Mouse (Mus musculus) intestine, embryonic 15.5 days (tissue): ENCODE data around the gene Mpzl1. TPM values are rescaled to one million over a fixed set of nuclear protein-coding genes. Genes with fewer than 3 reads are reported as not detected.

ENCODE experiments used
- ATAC-seq: fragments of 200-750 bp; cut with Nextera tagmentation; 2 replicates; pipeline ENCODE4 v1.8.0; 2017; ENCODE audit warnings: moderate TSS enrichment, moderate library complexity
- H3K27ac ChIP-seq: fragments of 300-500 bp; sonication (generic); 2 replicates; pipeline ENCODE4 v1.5.1; 2015; ENCODE audit warnings: mild to moderate bottlenecking, inconsistent platforms
- H3K27me3 ChIP-seq: fragments of 300-500 bp; sonication (generic); replicated peaks from 2 replicates; pipeline ENCODE4 v1.6.1; 2015; ENCODE audit warnings: inconsistent platforms
- H3K36me3 ChIP-seq: fragments of 300-500 bp; sonication (generic); 2 replicates; pipeline ENCODE4 v1.6.1; 2015; ENCODE audit warnings: inconsistent platforms
- H3K4me1 ChIP-seq: fragments of 300-500 bp; sonication (generic); replicated peaks from 2 replicates; pipeline ENCODE4 v1.6.1; 2015; ENCODE audit warnings: inconsistent platforms
- H3K4me2 ChIP-seq: fragments of 300-500 bp; sonication (generic); replicated peaks from 2 replicates; pipeline ENCODE4 v1.6.1; 2015; ENCODE audit warnings: mild to moderate bottlenecking, inconsistent platforms
- H3K4me3 ChIP-seq: fragments of 300-500 bp; sonication (generic); replicated peaks from 2 replicates; pipeline ENCODE4 v1.5.1; 2015; ENCODE audit warnings: inconsistent platforms
- H3K9ac ChIP-seq: fragments of 300-500 bp; sonication (generic); 2 replicates; pipeline ENCODE4 v1.6.1; 2015; ENCODE audit warnings: inconsistent platforms
- H3K9me3 ChIP-seq: fragments of 300-500 bp; sonication (generic); 2 replicates; pipeline ENCODE4 v1.6.1; 2016; ENCODE audit warnings: inconsistent platforms
- WGBS: fragments of 180-500 bp; shearing (Covaris S2); methylation state at CpG from one replicate; pipeline ENCODE4 v1.1.7; 2015; 5-methylcytosine and 5-hydroxymethylcytosine counted together
- polyA plus RNA-seq: library from polyadenylated mRNA; unstranded; fragments of >200 nt; fragmentation: Nextera tagmentation; extraction: Ambion mirVana; gene quantifications from 2 replicates; pipeline ENCODE4 v1.2.1, GENCODE M21; 2015

Gene Mpzl1
- polyA plus RNA-seq, 1 experiment from 2014 or later = 129 TPM

DNA sequence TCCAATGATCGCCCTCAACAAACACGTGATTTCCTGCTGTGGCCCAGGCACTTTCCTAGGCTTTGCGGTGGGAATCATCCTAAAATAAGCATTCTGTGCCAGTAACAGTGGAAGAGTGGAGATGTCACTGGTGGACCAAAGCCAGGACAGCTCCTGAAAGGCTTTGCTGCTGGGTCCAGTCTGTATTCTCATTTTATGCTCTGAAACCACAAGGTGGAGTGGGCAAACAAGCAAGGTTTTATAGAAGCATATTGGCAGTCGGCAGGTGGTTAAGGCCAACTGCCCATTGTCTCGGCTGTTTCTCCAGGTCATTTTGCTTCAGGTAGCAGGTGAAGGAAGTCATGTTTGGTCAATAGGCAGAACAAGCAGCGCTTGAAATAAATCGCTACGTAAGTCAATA lies 3.2 kb downstream of the Mpzl1 start:
- Histone ChIP-seq H3K36me3 (no peaks in the 10 kb centered on the region), H3K9me3 (no peaks in the 10 kb centered on the region), H3K27me3 (no peaks in the 10 kb centered on the region), H3K4me1 (peaks cover 36% of the 10 kb centered on the region), H3K27ac (peak overlapping the region; percentile 36; the same call in 1 of the 2 replicates), H3K4me3 (no peak overlapping the region), H3K9ac (no peak overlapping the region), H3K4me2 (peak overlapping the region; percentile 5; the same call in 1 of the 2 replicates)
- WGBS = 65% methylated on average over 8 of the region's 8 CpGs
- ATAC-seq = no peak

DNA sequence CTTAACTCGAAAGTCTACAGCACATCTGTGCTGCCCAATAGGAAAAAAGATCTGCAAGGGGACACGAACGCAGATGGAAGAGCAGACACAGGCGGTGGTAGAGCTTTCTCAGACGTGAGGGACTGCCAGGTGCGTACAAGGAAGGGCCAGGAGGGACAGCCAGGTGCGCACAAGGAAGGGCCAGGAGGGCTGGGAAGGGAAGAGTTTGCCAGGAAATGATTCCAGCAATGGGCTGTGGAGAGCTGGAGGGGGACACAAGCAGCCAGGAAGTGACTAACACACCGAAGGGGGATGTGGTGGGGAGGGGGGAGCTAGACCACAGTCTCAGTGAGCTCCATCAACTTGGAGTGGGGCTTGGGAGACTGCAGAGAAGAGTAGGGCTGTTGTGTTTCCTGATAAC lies 4.4 kb downstream of the Mpzl1 start:
- 0 out of 2 replicates have a peak, but pooled peaks have one; percentile 9 for ATAC-seq
- Histone ChIP-seq H3K36me3 (no peaks in the 10 kb centered on the region), H3K9ac (0 out of 2 replicates have a peak overlapping the region, but pooled peaks have one; percentile 13), H3K9me3 (no peaks in the 10 kb centered on the region), H3K27me3 (no peaks in the 10 kb centered on the region), H3K4me2 (peak overlapping the region; percentile 31), H3K4me1 (peaks cover 27% of the 10 kb centered on the region), H3K27ac (peak overlapping the region; percentile 77), H3K4me3 (no peak overlapping the region; the same call in 1 of the 2 replicates)
- WGBS = 21% methylated on average over 8 of the region's 8 CpGs

DNA sequence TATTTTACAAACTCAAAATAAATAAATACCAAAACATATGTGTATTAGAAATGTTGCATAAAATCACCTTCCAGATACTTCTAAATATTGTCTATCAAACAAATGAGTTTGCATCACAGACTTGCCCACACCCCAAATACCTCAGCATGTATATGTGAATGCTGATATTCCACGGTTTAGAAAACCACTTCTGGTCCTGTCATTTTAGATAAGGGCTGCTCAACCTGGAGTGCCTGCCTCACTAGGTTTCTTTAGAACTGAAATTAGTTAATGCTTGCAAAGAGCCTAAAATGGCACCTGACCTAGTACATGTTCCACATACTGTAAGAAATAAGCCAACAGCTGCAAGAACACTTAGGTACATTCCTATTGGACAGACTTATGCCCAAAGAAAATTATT lies 5.7 kb downstream of the Mpzl1 start:
- Histone ChIP-seq H3K4me1 (peaks cover 27% of the 10 kb centered on the region), H3K9me3 (no peaks in the 10 kb centered on the region), H3K27ac (no peak overlapping the region), H3K9ac (no peak overlapping the region), H3K27me3 (no peaks in the 10 kb centered on the region), H3K4me2 (no peak overlapping the region), H3K4me3 (no peak overlapping the region), H3K36me3 (no peaks in the 10 kb centered on the region)
- ATAC-seq = no peak
- WGBS = 75% methylated on average over 1 of the region's 1 CpGs

DNA sequence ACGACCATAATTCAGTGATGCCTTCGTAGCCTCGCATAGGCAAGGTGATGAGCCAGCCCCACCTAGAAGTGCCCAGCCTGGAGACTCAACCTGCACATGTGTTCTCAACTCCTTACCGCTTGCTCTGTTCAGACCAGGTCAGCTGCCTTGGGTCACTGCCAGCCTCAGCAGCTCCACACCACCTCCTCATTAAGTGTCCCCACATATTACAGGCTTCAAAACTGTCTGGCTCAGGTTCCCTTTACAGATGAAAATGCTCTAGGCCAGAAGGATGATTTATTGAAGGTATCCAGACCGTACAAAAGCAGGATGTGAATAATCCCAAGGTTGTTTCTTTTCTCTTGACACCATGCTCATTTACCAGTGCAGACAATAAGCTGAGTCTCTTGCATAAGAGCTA lies 8.4 kb downstream of the Mpzl1 start:
- WGBS = 70% methylated on average over 5 of the region's 5 CpGs
- no peaks in the 10 kb centered on the region for H3K36me3 ChIP-seq
- H3K4me3 ChIP-seq = no peak overlapping the region
- no peaks in the 10 kb centered on the region for H3K27me3 ChIP-seq
- no peaks in the 10 kb centered on the region for H3K9me3 ChIP-seq
- H3K4me1 ChIP-seq = peaks cover 14% of the 10 kb centered on the region
- no peak overlapping the region for H3K4me2 ChIP-seq
- H3K27ac ChIP-seq = no peak overlapping the region
- H3K9ac ChIP-seq = no peak overlapping the region
- ATAC-seq = no peak

DNA sequence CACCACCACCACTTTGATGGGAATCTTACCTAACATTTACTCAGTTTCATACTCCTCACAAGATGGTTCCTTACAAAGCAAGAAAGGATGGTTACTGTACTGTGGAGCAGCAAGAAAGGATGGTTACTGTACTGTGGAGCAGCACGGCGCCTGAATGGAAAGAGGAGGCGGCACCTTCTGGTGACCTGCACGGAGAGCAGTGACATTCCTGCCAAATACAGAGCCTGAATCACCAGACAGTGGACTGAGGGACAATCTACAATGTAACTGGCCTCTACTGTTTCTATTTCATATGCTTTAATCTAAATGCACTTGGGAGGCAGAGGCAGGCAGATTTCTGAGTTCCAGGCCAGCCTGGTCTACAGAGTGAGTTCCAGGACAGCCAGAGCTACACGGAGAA lies 9.3 kb downstream of the Mpzl1 start:
- H3K27me3 ChIP-seq = no peaks in the 10 kb centered on the region
- H3K27ac ChIP-seq = no peak overlapping the region
- H3K9me3 ChIP-seq = no peaks in the 10 kb centered on the region
- no peak for ATAC-seq
- no peak overlapping the region for H3K4me2 ChIP-seq
- no peak overlapping the region for H3K4me3 ChIP-seq
- WGBS = 86% methylated on average over 5 of the region's 5 CpGs
- H3K9ac ChIP-seq = no peak overlapping the region
- no peaks in the 10 kb centered on the region for H3K36me3 ChIP-seq
- H3K4me1 ChIP-seq = peaks cover 10% of the 10 kb centered on the region

DNA sequence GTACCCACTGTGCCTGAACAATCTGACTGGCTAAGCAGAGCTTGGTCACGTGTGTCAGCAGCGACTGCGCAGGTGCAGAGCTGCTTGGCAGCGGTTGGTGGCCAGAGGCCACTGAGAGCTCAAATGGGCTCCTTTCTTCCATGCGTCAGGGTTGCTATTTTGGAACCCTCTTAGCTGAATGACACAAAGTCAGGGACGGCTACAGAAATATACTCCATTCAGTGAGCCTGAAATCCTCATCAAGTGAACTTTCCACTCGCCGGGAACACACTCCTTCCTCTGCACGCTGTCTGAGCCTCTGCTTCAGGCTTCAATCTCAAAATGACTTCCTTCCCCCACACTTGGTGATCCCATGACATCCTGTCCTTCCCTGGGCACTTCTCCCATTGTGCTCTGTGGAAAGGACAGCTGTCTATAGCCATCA lies 16.1 kb downstream of the Mpzl1 start:
- Histone ChIP-seq H3K9me3 (no peaks in the 10 kb centered on the region), H3K27ac (0 out of 2 replicates have a peak overlapping the region, but pooled peaks have one; percentile 1), H3K27me3 (no peaks in the 10 kb centered on the region), H3K4me1 (peaks cover 16% of the 10 kb centered on the region; the same call in 1 of the 2 replicates), H3K9ac (no peak overlapping the region), H3K4me3 (no peak overlapping the region), H3K4me2 (no peak overlapping the region), H3K36me3 (0 out of 2 replicates have a peak, but pooled peaks cover 4% of the 10 kb centered on the region)
- 73% methylated on average over 9 of the region's 9 CpGs for WGBS
- no peak for ATAC-seq

DNA sequence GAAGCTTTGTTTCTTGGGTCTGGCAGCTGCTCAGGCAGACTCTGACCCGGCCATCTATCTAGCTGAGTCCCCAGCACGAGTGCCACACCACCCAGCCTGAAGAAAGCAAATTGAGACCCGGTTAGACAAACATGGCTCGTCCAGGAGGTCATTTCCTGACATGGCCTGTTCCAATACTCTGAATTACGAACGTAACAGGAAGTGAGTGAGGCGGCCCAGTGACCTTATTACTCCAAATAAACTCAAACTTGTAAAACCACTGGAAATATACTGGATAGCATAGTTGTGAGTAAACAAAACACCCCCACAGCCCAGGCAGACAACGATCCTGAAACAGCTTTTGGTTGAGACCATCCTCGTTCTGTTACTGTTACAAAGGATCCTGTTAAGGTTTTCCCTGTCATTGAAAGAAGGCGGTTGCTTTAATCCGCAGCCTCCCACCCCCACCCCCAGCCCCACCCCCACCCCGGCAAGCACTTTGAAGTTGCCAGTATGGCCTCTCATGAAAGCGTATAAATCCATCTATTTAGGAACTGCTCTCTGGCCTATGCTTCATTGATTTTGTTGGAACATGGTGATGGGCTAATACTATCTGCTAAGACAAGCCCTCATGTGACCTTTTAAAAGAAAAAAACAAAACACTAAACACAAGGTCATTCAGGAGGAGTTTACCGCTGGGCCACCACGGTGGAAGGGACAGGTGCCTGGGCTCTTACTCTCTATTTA lies 17.0 kb downstream of the Mpzl1 start:
- no peaks in the 10 kb centered on the region for H3K9me3 ChIP-seq
- H3K9ac ChIP-seq = no peak overlapping the region
- H3K27me3 ChIP-seq = no peaks in the 10 kb centered on the region
- H3K36me3 ChIP-seq = 0 out of 2 replicates have a peak, but pooled peaks cover 4% of the 10 kb centered on the region
- peaks cover 16% of the 10 kb centered on the region; the same call in 1 of the 2 replicates for H3K4me1 ChIP-seq
- H3K27ac ChIP-seq = peak overlapping the region; percentile 74
- peak overlapping the region; percentile 28 for H3K4me2 ChIP-seq
- ATAC-seq = peak; percentile 78
- WGBS = 15% methylated on average over 15 of the region's 15 CpGs
- H3K4me3 ChIP-seq = no peak overlapping the region

DNA sequence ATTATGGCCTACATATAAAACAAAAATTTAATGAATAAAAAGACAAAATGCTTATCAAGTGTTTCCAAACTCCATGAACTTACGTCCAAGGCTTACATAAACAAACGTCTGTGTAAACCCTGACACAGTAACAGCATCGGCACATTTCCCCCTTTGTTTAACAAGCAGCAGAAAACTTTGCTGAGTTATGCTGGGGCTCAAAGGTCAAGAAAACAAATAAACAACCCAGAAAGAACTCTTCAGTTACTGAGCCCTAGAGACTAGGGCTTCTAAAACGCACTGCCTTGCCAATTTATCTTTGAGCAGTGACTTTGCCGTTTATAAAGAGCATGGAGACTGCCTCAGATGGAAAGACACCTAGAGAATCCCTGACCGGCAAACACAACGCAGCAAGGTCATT lies 17.7 kb downstream of the Mpzl1 start:
- no peaks in the 10 kb centered on the region for H3K9me3 ChIP-seq
- WGBS = 16% methylated on average over 7 of the region's 7 CpGs
- peak overlapping the region; percentile 28; the same call in 1 of the 2 replicates for H3K4me2 ChIP-seq
- no peaks in the 10 kb centered on the region for H3K27me3 ChIP-seq
- H3K27ac ChIP-seq = peak overlapping the region; percentile 74
- H3K4me1 ChIP-seq = peaks cover 16% of the 10 kb centered on the region; the same call in 1 of the 2 replicates
- 0 out of 2 replicates have a peak, but pooled peaks have one; percentile 11 for ATAC-seq
- no peak overlapping the region for H3K4me3 ChIP-seq
- H3K36me3 ChIP-seq = 0 out of 2 replicates have a peak, but pooled peaks cover 4% of the 10 kb centered on the region
- no peak overlapping the region for H3K9ac ChIP-seq

DNA sequence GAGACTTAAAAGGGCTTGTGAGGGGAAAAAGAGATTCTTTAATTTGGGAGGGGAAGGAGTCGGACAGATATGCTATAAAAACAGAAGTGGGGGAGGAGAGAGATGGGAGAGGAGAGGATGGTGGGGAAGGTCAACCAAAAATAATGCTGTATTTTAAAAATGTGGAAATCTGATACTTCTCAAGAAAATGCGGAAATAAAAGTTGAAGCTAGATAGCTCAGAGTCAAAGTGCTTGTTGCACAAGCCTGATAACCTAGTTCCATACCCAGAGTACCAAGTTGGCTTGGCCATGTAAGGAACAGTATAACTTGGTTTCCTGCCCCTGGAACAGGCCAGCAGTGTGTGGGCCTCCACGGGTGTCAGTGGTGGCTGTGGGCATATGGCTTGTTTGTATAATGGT lies 19.5 kb downstream of the Mpzl1 start:
- Histone ChIP-seq H3K4me1 (peaks cover 16% of the 10 kb centered on the region; the same call in 1 of the 2 replicates), H3K27me3 (no peaks in the 10 kb centered on the region), H3K4me3 (no peak overlapping the region), H3K4me2 (no peak overlapping the region), H3K27ac (no peak overlapping the region), H3K9me3 (no peaks in the 10 kb centered on the region), H3K36me3 (0 out of 2 replicates have a peak, but pooled peaks cover 4% of the 10 kb centered on the region), H3K9ac (no peak overlapping the region)
- 92% methylated on average over 3 of the region's 3 CpGs for WGBS
- no peak for ATAC-seq

DNA sequence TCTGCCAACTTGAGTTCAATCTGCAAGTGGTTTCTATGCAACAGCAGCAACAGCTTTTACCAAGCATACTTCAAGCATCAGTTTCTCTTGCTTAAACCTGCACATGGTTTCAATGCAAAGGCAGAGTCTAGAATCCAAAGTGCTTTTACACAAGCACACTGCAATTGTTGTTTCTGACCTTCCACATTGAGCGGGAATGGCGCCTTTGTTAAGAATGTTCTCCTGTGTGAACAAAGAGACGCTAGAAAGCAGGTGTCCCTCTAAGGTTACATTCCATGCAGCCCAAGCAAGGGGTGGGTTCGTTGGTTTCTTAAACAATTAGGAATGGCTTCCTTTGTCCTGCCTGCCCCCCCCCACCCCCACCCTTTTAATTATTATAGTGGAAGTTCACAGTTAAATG lies 20.4 kb downstream of the Mpzl1 start:
- no peaks in the 10 kb centered on the region for H3K27me3 ChIP-seq
- H3K4me2 ChIP-seq = no peak overlapping the region
- no peak overlapping the region for H3K27ac ChIP-seq
- H3K36me3 ChIP-seq = 0 out of 2 replicates have a peak, but pooled peaks cover 4% of the 10 kb centered on the region
- no peaks in the 10 kb centered on the region for H3K9me3 ChIP-seq
- 78% methylated on average over 4 of the region's 4 CpGs for WGBS
- no peak overlapping the region for H3K4me3 ChIP-seq
- H3K9ac ChIP-seq = no peak overlapping the region
- H3K4me1 ChIP-seq = peaks cover 22% of the 10 kb centered on the region
- no peak for ATAC-seq

DNA sequence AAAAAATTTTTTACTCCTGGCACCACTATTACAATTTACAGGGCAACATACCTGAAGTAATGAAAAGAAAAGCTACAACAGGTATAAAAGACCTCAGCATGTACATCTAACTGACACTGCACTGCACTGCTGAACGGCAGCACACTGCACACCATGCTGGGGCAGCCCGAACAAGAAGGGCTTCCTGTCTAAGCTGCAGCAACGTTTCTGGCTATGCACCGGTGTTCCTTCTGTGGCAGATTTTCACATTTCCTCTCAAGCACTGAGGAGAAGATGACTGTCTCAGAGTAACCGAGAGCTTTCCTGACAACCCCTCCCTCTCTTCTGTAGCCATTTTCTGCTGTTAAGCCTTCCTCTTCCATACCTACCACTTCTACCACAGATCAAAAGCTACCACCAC lies 21.6 kb downstream of the Mpzl1 start:
- Histone ChIP-seq H3K9me3 (no peaks in the 10 kb centered on the region), H3K27ac (no peak overlapping the region), H3K36me3 (peaks cover 4% of the 10 kb centered on the region; the same call in 1 of the 2 replicates), H3K9ac (no peak overlapping the region), H3K27me3 (no peaks in the 10 kb centered on the region), H3K4me1 (peaks cover 19% of the 10 kb centered on the region), H3K4me2 (no peak overlapping the region), H3K4me3 (no peak overlapping the region)
- 61% methylated on average over 5 of the region's 5 CpGs for WGBS
- no peak for ATAC-seq

DNA sequence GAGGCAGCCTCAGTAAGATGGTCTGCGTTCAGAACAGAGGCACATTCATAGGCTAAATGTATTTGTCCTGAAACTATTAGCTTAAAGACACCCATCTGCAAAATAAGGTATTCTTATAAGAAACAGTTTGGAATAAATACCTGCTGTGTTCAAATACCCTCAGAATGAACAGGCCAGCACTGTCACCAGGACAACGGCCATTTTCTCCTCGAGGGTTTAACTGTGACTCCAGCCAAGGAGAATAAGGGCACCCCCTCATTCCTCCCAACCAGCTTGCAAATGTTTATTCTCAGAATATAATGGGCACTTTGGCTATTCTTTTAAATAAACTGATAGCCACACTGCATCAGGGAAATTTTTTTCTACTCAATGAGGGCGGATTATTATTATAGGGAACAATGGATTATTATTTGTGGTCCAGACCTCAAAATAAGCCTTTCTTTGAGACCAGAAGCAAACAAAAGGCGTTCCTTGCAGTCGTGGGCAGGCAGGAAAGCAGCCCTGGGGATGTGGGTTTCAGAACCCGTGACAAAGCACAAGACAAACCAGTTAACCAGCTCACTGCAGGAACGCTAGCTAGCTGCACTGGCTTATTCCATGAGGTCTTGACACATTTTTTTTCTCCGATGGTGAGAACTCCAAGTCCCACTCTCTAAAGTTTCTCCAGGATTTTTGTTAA lies 23.9 kb downstream of the Mpzl1 start:
- Histone ChIP-seq H3K9me3 (no peaks in the 10 kb centered on the region), H3K27ac (no peak overlapping the region)

More for the DNA sequence above, 23.9 kb downstream of the Mpzl1 start:
- peaks cover 8% of the 10 kb centered on the region for H3K4me1 ChIP-seq
- peaks cover 4% of the 10 kb centered on the region; the same call in 1 of the 2 replicates for H3K36me3 ChIP-seq
- H3K4me3 ChIP-seq = no peak overlapping the region
- no peak overlapping the region for H3K9ac ChIP-seq
- ATAC-seq = no peak
- no peak overlapping the region for H3K4me2 ChIP-seq
- WGBS = 57% methylated on average over 9 of the region's 9 CpGs
- H3K27me3 ChIP-seq = no peaks in the 10 kb centered on the region
